Mouse (Mus musculus) urinary bladder, postnatal 25 days (tissue): ENCODE measurements around the gene Obscn.
A peak's percentile ranks its signal among the peaks of the same experiment; 100 is the strongest.

Source experiments
- DNase-seq: peaks from one replicate; pipeline ENCODE4 v3.0.0; 2022; ENCODE audit warnings: low spot score

Obscn gene

GRCm38 (mm10) chr11:59135904-59136452, at the start of gene Obscn:
Gene Obscn (minus strand): TSS chr11:59136402.
- no peak for DNase-seq

DNA sequence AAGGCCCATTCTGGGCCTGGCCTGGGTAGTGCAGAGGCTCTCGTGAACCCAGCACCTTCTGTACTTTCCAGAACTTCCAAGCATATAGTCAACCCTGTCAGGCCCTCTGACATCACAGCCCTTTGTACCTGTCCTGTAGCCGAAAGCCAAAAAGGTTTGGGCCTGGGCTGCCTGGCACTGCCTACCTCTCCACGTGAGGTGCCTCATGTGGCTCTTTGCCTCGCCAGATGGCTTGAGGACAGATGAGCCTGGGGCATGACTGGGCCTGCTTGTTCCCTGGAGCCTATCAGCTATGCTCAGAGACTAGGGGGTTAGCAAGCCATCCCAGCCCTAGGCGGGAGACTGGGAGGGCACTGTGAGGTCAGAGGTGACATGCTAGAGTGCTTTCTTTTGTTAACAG, 49.3 kb upstream of the Obscn start:
- DNase-seq = no peak

DNA sequence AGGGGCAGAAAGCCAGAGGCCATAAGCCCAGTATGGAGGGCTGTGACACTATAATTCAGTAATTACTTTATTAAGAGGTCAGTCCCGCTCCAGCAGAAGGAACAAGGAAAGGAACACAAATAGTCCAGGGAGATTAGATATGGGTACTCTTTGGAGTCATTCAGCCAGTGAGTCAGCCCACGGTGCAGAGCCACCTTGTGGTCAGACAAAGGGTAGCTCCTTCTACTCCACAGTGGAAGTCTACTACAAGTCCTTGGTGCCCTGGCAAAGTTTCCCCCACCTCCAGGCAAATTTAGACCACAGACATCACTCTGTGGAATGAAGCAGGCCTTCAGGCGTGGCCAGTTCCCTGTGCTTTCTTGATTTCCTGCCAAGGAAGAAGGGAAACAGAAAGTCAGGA, 47.6 kb upstream of the Obscn start:
- DNase-seq = peak; percentile 38

DNA sequence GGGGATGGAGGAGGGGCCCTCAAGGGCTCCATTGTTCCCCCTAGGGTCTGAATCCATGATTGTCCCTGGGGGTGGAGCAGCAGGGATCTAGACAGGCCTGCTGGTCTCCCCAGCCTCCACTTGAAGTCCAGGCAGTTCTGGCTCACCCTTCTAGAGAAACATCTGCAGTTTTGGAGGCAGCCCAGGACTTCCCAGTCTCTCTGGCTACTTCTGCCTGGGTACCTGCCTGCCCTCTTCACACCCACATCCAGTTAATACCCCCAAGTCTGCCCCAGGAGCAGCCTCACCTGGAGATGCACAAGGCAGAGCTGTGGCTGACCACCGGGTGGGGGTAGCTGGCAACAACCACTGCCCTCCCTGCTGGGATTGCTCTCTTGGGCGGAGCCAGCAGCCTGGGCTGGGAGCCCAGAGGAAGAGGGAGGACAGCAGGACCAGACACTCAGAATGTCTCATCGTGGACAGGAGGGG, 46.7 kb upstream of the Obscn start, which contains the start of gene Gjc2:
Gene Gjc2 (minus strand): TSS at position 350 of the 468 bp plus-strand sequence.
- DNase-seq = peak; percentile 65

- no peak for DNase-seq
Measured at GRCm38 (mm10) chr11:59176921-59177320, 40.7 kb upstream of the Obscn start.

GRCm38 (mm10) chr11:59176475-59176874, 40.3 kb upstream of the Obscn start:
- DNase-seq = no peak

- DNase-seq = no peak
Measured at GRCm38 (mm10) chr11:59174189-59174838, 38.1 kb upstream of the Obscn start.

DNA sequence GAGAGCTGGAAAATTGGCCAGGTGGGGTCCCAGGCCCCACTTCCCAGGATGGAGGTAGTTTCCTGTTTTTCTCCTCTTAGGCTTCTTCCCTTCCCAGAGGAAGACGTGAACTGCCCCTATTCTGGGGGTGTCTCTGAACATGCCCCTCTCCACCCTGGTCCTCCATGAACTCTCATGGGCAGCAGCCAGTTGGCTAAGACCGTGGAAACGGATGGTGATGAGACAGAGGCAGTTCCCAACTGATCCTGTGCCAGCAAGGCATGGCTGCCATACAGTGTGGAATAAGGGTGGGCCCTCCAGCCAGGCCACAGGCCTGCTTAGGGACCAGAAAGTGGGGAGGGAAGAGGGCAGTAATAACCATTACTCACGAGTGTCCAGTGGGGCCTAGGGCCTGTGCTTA, 34.3 kb upstream of the Obscn start:
- DNase-seq = no peak

DNA sequence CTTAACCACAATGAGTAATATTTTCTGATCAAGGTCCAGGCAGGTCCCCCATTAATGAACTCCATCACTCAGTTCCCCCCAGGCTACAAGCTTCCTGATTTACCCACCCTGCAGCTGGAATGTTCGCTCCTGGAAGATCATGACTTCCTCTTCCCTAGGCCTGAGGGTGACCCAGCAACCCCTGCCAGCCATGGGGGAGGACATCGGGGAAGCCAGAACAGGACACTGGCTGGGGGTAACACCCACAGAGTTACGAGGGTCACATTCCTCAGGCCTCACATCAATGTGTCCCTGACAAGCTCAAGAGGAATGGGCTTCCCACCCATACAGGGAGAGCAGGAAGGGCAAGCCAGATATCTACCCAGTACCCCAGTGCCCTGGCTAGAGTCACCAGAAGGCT, 33.6 kb upstream of the Obscn start:
- DNase-seq = no peak

DNA sequence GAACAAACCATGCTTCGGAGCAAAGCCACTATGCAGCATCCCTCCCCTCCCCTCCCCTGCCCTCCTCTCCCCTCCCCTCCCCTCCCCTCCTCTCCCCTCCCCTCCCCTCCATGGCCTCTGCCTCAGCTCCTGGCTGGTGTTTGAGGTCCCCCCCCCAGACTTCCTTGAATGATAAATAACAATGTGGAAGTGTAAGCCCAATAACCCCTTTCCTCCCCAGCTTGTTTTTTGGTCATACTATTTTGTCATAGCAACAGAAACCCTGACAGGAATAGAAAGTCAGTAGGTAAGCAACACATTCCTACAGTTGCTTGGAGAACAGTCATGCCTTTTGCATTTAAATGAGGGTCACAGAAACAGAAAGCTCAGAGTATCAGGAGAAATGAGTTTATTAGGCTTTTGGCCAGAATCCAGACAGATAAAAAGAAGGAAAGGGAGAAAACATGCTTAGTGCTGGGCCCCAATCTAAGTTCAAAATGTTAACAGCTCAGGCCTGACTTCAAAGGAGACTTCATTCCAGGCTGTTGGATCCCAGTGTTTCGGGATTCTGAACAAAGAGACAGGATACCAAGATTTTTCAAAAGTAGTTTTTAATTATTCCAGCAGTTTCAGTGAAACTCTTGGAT, 29.5 kb upstream of the Obscn start:
- no peak for DNase-seq

DNA sequence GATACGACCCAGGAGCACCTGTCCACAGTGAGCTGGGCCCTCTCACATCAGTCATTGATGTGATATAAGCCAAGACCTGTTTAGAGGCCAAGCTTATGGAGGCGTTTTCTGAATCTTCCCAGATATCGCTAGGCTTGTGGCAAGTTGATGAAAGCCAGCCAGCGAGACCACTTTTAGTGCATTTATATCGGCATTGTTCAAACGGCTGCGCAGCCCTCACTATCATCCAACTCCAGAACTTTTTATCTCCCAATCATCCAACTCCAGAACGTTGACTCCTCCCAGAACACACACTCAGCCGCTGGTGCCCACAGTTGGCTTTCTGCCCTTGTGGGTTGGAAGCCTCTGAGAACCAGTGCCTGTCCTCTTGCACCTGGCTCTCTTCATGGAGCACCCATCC, 28.2 kb upstream of the Obscn start:
- no peak for DNase-seq

DNA sequence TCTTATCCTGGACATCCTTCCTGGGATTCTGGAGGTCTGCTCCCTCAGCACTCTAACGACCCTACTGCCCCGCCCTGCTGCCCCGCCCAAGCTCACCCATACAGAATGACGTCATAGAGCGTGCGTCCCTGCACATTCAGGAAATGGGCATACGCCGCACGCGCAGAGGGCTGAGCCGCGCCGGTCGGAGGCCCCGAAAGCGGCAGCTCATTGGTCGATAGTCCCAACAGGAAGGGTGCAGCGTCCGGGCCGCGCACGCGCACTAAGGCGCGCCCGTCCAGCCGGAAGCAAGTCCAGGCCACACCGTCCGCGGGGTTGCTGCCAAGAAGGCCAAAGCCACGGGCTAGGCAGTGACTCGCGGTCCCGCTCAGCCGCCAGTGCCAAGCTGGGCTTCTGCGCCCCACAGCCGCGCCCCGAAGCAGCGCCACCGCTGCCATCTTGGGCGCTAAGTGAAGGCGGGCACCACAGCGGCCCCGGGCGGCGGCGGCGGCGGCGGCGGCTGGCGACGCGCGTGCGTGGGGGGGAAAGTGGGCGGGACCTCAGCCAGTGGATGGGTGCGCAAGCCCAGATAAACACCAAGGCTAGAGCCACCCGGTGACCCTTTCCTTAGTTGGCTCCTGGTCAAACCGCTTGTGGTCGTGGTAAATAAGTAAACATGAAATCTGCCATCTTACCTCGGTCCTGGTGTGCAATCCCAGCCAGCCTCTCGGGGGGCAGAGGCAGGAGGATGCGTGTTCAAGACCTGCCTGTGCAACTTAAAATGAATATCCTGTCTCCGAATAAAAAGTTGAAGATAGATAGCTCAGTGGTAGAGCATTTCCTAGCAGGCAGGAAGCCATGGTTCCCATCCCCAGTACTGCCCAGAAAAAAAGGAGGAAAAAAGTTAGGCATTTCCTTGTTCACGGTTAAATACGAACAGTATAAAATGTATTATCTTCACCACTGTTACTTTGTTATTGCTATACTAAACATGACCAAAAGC, 27.3 kb upstream of the Obscn start, which contains the start of gene Iba57:
Gene Iba57 (minus strand): TSS at position 485 of the 982 bp plus-strand sequence.
- DNase-seq = peak; percentile 92

- DNase-seq = no peak
Measured at GRCm38 (mm10) chr11:59162443-59163254, 26.4 kb upstream of the Obscn start.

DNA sequence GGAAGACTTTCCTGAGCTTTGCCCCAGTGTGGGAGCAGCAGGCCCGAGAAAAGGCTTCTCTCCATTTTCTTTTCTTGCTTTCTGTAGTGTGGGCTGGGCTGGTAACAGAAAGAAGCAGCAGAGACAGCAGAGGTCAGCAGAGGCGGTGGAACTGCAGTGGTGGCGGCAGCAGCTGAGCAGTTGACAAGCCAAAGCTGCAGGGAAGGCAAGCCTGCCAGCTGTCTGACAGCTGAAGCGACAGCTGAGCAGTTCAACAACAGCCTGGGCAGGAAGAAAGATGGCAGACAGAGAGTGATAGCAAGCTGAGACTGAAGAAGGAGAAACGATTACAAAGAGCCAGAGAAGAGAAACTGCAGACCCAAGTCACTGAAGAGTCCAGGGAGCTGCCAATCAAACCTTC, 25.2 kb upstream of the Obscn start:
- no peak for DNase-seq

GRCm38 (mm10) chr11:59159558-59159957, 23.4 kb upstream of the Obscn start:
- DNase-seq = no peak

- DNase-seq = no peak
Measured at GRCm38 (mm10) chr11:59159099-59159498, 22.9 kb upstream of the Obscn start.

GRCm38 (mm10) chr11:59155900-59156299, 19.7 kb upstream of the Obscn start:
- no peak for DNase-seq

DNA sequence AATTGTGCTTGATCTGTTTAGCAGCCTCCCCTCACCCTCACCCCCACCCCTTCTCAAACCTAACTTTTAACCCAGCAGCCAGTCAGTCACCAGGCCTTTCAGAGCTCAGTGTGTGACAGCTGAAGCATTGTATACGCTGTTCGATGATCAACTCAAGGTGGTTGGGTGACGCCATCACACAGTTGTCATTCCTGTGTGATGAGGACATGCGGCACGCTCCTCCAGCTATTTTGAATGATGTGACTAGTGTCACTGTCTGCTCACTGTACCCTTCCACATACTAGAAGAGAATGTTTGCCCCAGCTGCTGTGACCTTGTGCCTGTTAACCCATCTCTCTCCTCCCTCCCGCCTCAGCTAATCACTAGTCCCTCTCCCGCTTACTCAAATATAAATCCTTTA, 18.0 kb upstream of the Obscn start:
- no peak for DNase-seq

- DNase-seq = no peak
Measured at GRCm38 (mm10) chr11:59151729-59152128, 15.5 kb upstream of the Obscn start.

DNA sequence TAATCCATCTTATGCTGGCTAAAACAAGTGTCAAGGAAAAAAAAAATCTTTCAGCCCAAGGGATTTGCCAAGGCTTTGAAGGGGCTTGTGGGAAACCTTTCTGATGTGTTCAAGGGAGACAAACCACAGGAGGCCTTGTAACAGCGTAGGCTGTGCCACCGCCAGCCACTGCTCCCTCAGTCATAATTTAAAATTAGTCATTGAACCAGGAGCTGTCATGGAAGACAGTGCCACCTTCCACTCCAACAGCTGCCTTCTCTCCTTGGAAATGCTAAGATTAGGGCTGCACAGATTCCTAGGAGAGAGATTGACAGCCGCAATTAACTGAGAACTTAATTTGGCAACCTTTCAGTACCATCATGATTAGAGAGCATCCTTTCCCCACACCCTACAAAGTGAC, 13.1 kb upstream of the Obscn start:
- DNase-seq = no peak

GRCm38 (mm10) chr11:59142962-59143361, 6.8 kb upstream of the Obscn start:
- no peak for DNase-seq
